Mouse (Mus musculus): ENCODE data around the gene Nup54.

DNA sequence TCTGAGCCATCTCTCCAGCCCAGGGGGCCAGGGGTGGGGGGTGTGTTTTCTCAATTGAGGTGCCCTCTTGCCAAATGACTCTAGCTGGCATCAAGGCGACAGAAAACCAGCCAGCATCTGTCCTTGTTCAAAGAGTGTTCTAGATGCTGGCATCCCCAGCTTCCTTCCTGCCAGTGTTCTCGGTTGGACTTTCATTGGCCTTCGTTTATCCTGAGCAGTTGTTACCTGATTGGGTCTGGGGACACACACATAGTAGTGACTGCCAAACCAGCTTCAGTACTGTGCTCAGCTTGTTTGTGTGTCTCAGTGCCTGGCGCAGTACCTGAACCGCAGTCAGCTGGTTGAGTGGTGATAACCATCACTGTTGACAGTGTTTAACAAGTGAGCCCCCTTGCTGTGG, 48.9 kb downstream of the Nup54 start:
- no peak for TF ChIP-seq CTCF (conservative IDR thresholded peaks at IDR 0.05; ENCODE audit: low read length)
- TF ChIP-seq POU5F1 (IDR thresholded peaks at IDR 0.05; ENCODE audit: borderline replicate concordance, low read length) = no peak
